Mouse (Mus musculus) kidney, adult 11 months (tissue): Measurements from ENCODE around the gene Iqgap2.

Experiments used
- DNase-seq: peaks from one replicate; pipeline ENCODE4 v3.0.0; 2022

Gene Iqgap2

DNA sequence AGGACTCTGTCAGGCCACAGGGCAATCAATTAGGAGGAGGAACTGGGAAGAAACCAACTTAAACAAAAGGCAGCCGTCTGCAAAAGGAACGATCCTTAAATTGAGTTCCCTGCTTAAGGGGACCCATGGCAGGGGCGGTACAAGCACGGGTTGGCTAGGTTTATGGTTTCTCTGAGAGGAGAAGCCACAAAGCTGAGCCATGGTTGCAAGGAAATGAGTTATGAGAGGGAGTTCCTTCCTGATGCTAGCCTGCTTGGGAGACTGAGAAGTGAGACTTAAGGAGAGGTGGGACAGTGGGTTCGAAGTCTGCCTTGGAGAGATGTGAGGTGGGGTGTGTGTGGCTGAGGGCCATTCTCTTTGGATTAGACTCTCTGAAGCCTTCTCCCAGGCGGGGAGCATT, 193.8 kb downstream of the Iqgap2 start:
- no peak for DNase-seq

GRCm38 (mm10) chr13:95696654-95697163, 195.0 kb downstream of the Iqgap2 start, which contains the start of gene F2rl2:
Gene F2rl2 (plus strand): TSS chr13:95696853.
- no peak for DNase-seq

DNA sequence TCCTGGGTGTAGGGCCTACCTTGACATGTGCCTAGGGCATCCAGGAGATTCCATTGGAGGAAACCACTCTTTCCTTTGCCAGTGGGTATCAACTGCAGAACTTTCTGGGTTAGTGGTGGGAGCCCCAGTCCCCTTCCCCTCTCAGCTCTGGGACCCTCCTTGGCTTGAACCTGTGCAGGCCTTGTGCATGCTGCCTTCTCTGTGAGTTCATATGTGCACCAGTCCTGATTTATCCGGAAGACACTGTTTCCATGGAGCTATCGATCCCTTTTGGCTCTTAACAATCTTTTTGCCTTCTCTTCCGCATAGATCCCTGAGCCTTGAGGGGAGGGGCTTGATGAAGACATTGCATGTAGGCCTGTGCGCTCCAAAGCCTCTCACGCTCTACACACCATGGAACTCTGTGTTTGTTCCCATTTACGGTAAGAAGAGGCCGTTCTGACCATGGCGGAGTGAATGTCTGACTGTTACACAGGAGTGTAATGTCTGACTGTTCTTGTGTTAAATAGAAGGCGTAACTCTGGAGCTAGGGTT, 195.5 kb downstream of the Iqgap2 start:
- DNase-seq, result no peak

GRCm38 (mm10) chr13:95692201-95692600, 199.5 kb downstream of the Iqgap2 start:
- no peak for DNase-seq

DNA sequence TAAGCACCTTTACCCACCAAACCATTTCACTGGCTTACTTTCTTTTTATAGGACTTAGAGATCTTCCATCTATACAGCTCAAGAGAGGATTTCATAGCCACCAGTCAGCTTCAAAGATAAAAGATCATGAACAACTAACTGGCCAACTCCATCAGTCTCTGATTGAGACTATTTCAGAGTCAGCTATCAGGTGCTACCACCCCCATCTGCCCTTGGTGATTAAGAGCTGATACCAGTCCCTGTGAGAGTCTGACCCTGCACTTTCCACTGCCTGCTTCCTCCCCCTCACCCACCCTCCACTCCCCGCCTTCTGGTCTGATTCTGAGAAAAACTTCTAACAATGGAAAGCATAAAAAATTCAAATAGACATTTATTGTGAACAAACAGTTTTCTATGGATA, 203.1 kb downstream of the Iqgap2 start:
- DNase-seq, result no peak

GRCm38 (mm10) chr13:95685736-95686135, 206.0 kb downstream of the Iqgap2 start:
- DNase-seq, result no peak

DNA sequence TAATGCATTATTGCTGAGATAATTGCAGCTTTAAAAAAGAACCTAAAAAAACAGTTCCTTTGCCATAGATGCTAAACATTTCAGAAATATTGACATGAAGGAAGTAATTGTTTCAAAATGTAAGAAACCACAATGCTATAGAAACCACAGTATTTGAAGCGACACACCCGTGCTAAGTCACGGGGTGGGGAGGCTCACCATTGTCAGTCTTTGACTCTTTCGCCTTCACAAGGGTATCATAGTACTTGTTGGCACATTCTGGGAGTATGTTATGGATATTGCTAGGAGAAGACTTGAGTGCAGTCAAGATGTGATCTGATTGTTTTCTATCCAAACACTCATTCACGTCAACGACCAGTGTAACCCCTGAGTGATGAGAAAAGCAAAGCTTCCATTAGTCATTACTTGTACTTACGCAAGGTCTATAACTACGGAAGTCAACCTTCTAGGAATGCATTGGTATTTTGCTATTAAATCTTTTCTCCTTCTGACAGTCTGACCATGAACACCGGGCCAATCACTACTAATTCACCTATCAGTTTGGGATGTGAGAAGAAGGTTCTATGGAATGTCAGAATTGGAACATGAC, 207.0 kb downstream of the Iqgap2 start:
- DNase-seq, result no peak

DNA sequence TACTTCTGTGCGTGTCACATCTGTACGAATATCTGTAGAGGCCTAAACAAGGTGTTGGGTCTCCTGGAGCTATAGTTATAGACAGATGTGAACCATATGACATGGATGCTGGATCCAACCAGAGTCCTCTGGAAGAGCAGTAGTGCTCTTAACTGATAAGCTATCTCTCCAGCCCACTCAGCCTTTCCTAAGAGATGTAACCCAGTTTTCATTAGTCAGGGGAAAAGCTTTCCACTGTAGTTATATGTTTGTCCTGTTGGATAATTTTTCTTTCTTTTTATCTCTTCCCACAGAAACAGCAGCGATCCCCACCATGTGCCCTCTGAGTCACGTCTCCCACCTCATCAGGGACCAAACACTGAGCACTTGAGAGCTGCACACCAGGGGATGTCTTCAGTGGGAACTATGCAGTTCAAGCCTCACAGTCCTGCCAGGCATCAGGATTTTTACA, 212.2 kb downstream of the Iqgap2 start:
- DNase-seq, result no peak

DNA sequence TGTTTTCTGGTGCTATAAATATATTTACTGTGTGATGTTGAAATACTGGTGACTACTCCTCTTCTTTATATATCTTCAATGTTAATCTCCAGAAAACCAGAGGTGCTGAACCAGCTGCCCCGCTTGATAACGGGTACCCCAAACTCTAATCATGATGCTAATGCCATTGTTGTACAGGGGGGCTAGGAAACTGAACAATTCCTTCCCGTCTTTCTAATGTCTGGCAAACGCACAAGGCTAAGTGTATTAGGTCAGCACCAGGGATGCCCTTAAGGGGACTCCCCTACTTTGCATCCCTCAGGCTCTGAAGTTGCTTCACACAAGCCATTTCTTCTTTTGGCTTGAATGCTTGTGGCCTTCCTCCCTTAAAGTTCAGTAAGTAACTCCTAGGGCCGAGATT, 212.6 kb downstream of the Iqgap2 start:
- no peak for DNase-seq

GRCm38 (mm10) chr13:95672372-95672771, 219.3 kb downstream of the Iqgap2 start:
- no peak for DNase-seq

DNA sequence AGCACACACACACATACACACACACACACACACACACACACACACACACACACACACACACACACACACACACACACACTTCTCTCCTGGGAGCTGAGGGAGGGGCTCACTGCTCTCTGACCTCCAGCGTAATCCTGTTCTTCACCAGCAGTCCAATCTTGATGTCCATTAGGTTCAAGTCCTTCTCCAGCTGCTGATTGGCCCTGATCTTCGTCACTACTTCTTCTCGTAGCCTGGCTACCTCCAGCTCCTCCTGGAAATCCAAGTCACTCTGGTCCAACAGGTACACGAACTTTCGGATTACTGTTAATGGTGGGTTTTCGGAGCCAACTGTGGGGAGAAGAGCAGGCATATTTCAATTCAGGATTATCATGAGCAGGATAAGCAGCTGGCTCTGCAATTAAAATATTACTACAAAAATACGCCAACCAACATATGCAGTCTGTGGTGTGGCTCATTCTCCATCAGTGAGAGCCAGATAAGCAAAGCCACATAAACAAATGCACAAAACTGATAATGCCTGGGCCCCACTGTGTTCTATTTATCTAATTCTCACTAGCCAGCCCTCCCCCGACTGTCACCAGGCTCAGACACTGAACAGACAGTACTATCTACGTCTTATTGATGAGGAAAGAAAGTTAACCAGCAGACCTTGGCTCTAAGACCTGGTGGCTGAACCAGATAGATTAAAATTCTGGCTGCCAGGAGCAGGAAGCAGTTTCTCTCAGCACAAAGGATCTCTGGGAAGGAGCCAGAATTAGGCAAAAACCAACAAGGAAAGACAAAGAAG, 220.4 kb downstream of the Iqgap2 start:
- no peak for DNase-seq

DNA sequence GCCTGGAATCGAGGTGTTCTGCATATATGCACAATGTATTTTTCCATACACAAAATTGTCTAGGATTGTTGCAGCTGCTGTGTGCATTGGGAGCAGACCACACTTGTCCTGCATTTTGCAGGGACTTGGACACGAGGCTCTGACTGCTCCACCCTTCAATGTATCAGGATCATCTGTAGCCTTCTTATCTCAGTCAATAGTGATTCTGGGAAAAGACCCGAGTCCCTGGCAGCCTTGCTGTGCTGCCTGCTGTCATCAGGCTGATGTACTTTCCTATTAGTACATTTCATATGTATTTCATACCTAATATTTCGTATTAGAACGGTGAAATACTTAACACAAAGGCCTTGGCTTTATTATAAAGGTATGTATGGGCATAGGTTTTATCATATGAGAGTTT, 221.2 kb downstream of the Iqgap2 start:
- no peak for DNase-seq

DNA sequence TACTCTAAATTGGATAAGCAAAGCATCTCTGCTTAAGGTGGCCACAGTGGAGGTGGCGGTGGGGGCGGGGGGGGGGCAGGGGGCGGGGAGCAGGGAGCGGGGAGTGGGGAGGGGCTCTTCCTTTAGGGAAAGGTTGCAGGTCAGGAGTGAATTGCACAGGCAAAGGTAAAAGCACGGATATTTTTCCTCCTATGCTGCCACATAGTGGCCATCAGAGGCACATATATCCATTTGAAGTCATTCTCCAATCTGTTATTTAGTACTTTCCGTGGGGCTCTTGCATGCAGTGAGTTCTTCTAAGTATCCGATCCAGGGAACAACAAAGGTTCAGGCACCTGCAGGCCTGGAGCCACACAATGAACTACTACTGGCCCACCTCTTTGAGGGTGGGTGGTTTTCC, 224.5 kb downstream of the Iqgap2 start:
- no peak for DNase-seq

DNA sequence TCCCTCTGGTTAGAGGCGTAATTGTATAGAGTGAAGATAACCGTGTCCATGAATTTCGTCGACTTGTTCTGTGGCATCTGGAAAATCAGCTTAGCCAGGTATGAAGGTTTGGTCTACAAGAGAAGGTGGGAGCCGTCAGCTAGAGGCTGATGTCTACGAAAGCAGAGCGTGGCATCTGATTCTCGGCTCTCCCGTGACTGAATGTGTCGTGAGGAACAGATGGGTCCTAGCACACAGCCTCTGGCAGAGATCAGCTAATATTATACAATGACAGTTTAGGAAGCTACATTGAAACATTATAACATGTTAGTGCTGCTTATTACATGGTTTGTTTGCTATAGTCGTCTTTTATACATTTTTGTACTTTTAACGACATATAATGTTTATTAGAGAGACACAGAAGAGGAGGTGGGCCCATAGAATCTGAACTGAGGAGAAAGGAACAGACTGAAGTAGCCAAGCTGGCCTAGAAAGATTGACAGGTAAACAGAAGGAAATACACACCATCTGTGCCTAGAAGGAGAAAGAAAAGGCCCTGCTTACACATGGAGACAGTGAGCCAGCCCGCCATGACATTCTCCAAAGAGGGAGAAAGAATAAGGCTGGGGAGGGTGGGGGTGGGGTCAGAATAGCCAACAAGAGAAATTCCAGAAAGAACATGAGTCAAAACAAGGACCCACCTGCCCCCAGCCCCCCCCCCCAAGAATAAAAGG, 225.9 kb downstream of the Iqgap2 start:
- DNase-seq, result no peak

GRCm38 (mm10) chr13:95663834-95664233, 227.9 kb downstream of the Iqgap2 start:
- DNase-seq, result no peak

- no peak for DNase-seq
Observed at GRCm38 (mm10) chr13:95659432-95659831, 232.3 kb downstream of the Iqgap2 start.

- DNase-seq, result no peak
Observed at GRCm38 (mm10) chr13:95657171-95657570, 234.6 kb downstream of the Iqgap2 start.

DNA sequence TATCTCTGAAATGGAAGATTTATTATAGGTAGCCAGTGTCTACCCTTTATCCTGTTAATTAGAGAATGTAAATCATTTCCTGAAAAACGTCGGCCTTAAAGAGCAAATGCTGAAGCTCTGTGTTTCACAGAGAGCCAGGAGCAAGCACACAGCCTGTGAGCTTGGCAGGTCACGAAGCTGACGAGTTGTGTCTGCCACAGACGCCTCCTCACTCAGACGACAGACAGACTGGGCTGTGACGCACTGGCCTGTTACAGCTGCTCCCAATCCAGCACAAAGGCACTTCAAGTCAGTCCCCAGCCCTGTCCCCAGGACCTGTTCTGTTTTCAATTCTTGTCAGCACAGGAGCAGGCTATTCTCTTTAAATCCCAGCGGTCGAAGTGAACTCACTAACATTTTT, 236.4 kb downstream of the Iqgap2 start:
- DNase-seq, result peak; percentile 41

DNA sequence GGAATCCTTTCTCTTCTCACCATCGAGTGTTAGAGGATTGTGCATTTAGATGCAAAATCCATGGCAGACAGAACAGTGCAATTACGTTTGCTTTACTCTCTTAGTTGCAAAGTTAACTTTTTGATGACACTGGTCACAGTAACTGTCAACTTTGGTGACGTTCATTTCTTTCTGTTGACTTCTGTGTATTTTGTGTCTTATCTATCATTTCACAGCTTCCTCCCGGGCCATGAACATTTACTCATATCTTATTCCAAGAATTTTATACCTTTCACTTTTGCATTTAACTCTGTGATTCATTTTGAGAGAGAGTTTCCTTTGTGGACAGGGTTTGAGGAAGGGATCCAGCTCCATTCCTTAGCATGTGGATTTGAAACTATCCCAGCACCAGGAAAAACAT, 238.0 kb downstream of the Iqgap2 start:
- no peak for DNase-seq

GRCm38 (mm10) chr13:95651870-95652668, 239.7 kb downstream of the Iqgap2 start:
- no peak for DNase-seq

DNA sequence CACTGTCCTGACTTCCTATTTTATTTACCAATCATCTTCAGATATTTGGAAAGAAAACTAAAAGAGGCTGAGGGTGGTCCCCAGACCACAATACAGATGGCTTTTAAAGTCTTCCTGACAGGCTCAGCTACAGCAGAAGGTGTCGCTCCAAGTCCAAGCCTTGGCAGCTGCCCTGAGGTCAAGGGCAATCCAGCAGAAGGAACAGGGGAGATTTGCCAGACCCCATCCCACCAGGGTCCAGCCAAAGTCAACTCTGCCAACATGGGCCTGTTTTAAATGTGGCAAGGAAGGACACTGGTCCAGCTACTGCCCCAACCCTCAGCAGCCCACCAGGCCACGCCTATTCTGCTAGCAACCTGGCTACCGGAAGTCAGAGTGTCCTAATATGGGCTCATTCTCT, 241.8 kb downstream of the Iqgap2 start:
- no peak for DNase-seq

GRCm38 (mm10) chr13:95647248-95647647, 244.5 kb downstream of the Iqgap2 start:
- no peak for DNase-seq

DNA sequence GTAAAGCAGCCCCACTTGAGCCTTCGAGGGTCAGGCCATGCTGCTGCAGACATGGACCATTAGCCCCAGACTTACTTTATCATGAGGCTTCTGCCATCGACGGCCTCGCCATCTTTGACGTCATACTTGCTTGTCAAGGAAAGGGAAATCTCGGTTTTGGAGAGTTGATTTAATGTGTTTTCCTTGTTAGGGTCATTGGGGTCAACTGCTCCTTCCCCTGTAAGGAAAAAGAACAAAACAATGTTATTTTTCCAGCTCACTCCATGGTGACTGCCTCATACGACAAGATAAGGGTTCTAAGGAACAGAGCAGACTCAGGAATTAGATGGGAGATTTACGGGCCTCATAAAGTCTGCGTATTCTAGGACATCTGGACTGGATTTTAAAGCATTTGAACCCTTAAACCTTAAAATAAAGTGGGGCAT, 245.0 kb downstream of the Iqgap2 start:
- DNase-seq, result peak; percentile 63
